Mouse (Mus musculus): ENCODE data around the gene Med13l.

GRCm38 (mm10) chr5:118590868-118591267 lies 30.4 kb downstream of the Med13l start:
- TF ChIP-seq GATA1 (IDR thresholded peaks at IDR 0.05; ENCODE audit: low read length) (no peak), TAL1 (IDR thresholded peaks at IDR 0.05; ENCODE audit: low read length) (no peak)

All from erythroblast, embryonic 14.5 days (primary cell).